7 mouse cellular contexts compared by ENCODE assay signal in the genomic region with DNA sequence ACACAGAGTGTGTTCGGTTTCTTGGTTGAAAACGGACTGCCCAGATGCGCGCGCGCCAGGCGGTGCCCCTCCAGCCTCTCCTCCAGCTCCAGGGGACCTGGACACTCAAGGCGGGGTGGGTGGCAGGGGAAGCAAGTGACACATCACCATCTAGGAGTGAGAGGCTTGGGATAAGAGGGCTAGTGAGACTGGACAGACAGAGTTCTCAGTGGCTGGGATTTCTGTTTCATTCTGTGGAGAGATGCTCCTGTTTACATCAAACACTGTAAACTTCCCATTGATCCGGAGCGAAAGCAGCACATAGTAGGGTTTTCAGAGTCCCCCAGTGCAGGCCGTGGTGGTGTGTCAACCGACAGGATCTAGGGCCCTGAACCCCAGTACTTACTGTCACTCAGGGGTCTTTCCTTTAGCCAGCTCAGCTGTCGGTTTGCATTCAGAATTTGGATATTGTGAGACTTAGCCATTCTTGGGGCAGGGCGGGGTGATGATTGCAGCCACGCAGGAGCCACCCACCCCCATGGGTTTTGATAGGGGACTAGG. TPM values are rescaled to one million over a fixed set of nuclear protein-coding genes. Genes with fewer than 3 reads are reported as not detected.
DNase-seq lines count a peak whose midpoint lies in the region; ATAC-seq lines count a peak whose summit lies in the region.

No protein-coding gene starts in this region.

- ATAC-seq in lung, embryonic 16.5 days (ENCODE audit: low read depth): no peak
- ATAC-seq in forebrain, embryonic 12.5 days (ENCODE audit: low FRiP score): no peak
- no peak for ATAC-seq in neural tube, embryonic 15.5 days (ENCODE audit: low FRiP score)

- no peak overlapping the region for H3K27ac ChIP-seq in lung, embryonic 16.5 days (ENCODE audit: low read length)
- H3K27ac ChIP-seq in forebrain, embryonic 12.5 days: no peak overlapping the region
- peak overlapping the region; percentile 89 for H3K27ac ChIP-seq in limb, embryonic 10.5 days
- H3K27ac ChIP-seq in neural tube, embryonic 15.5 days (replicated peaks): no peak overlapping the region

- WGBS in lung, embryonic 16.5 days: 21% methylated on average over 15 of the region's 15 CpGs
- 25% methylated on average over 15 of the region's 15 CpGs for WGBS in forebrain, embryonic 12.5 days
- WGBS in limb, embryonic 10.5 days: 23% methylated on average over 15 of the region's 15 CpGs
- WGBS in neural tube, embryonic 15.5 days: 27% methylated on average over 15 of the region's 15 CpGs

- H3K4me2 ChIP-seq in lung, embryonic 16.5 days (ENCODE audit: low read depth, low read length): peak overlapping the region; percentile 84
- peak overlapping the region; percentile 99 for H3K4me2 ChIP-seq in forebrain, embryonic 12.5 days
- peak overlapping the region; percentile 100 for H3K4me2 ChIP-seq in neural tube, embryonic 15.5 days

- H3K4me3 ChIP-seq in lung, embryonic 16.5 days (ENCODE audit: low read length): peak overlapping the region; percentile 78
- H3K4me3 ChIP-seq in forebrain, embryonic 12.5 days (replicated peaks): peak overlapping the region; percentile 72
- peak overlapping the region; percentile 81 for H3K4me3 ChIP-seq in limb, embryonic 10.5 days
- H3K4me3 ChIP-seq in neural tube, embryonic 15.5 days (replicated peaks): peak overlapping the region; percentile 89

- peak overlapping the region; percentile 81 for H3K9ac ChIP-seq in lung, embryonic 16.5 days (ENCODE audit: low read length)
- H3K9ac ChIP-seq in forebrain, embryonic 12.5 days: peak overlapping the region; percentile 75; the same call in 1 of the 2 replicates
- H3K9ac ChIP-seq in neural tube, embryonic 15.5 days (replicated peaks): peak overlapping the region; percentile 84

- H3K27me3 ChIP-seq in lung, embryonic 16.5 days (ENCODE audit: control insufficient read depth, insufficient read depth, low read depth, low read length): peaks cover 25% of the 10 kb centered on the region
- H3K27me3 ChIP-seq in forebrain, embryonic 12.5 days: peaks cover 34% of the 10 kb centered on the region
- peaks cover 29% of the 10 kb centered on the region for H3K27me3 ChIP-seq in limb, embryonic 10.5 days (ENCODE audit: low read depth, poor library complexity, severe bottlenecking)
- H3K27me3 ChIP-seq in neural tube, embryonic 15.5 days (replicated peaks): peaks cover 31% of the 10 kb centered on the region

- H3K9me3 ChIP-seq in lung, embryonic 16.5 days (ENCODE audit: control insufficient read depth, low read length): no peaks in the 10 kb centered on the region
- H3K9me3 ChIP-seq in forebrain, embryonic 12.5 days: no peaks in the 10 kb centered on the region
- no peaks in the 10 kb centered on the region for H3K9me3 ChIP-seq in limb, embryonic 10.5 days (replicated peaks)
- H3K9me3 ChIP-seq in neural tube, embryonic 15.5 days (replicated peaks): no peaks in the 10 kb centered on the region

- H3K36me3 ChIP-seq in lung, embryonic 16.5 days (ENCODE audit: control insufficient read depth, insufficient read depth, low read length): no peaks in the 10 kb centered on the region
- H3K36me3 ChIP-seq in forebrain, embryonic 12.5 days (replicated peaks): peaks cover 4% of the 10 kb centered on the region
- H3K36me3 ChIP-seq in limb, embryonic 10.5 days: peaks cover 6% of the 10 kb centered on the region
- H3K36me3 ChIP-seq in neural tube, embryonic 15.5 days: no peaks in the 10 kb centered on the region

- DNase-seq in lung, postnatal 10 days: no peak
- no peak for DNase-seq in limb, embryonic 10.5 days (ENCODE audit: low spot score)
- DNase-seq in urinary bladder, postnatal 14 days (ENCODE audit: low spot score): no peak
- no peak for DNase-seq in spleen, adult 18-20 months

- H3K4me1 ChIP-seq in lung, embryonic 16.5 days (replicated peaks; ENCODE audit: control insufficient read depth, insufficient read depth, low read length): peaks cover 12% of the 10 kb centered on the region
- H3K4me1 ChIP-seq in forebrain, embryonic 12.5 days: peaks cover 26% of the 10 kb centered on the region
- peaks cover 47% of the 10 kb centered on the region for H3K4me1 ChIP-seq in limb, embryonic 10.5 days
- H3K4me1 ChIP-seq in neural tube, embryonic 15.5 days: peaks cover 40% of the 10 kb centered on the region

RNA-seq across cellular contexts. Expression of gene Ankrd27, which starts 0.9 kb away (rescaled TPM):
- 36.2 and 36.3 TPM in 2 replicates for polyA plus RNA-seq in lung, embryonic 16.5 days (2015; fragmentation: Nextera tagmentation; extraction: Ambion mirVana)
- polyA plus RNA-seq in forebrain, embryonic 12.5 days (2016; fragmentation: Nextera tagmentation; extraction: Ambion mirVana): 33.4 and 36.7 TPM in 2 replicates
- 40.1 and 47.5 TPM in 2 replicates for polyA plus RNA-seq in limb, embryonic 10.5 days (2016; fragmentation: Nextera tagmentation; extraction: Ambion mirVana)
- 16.8 and 21.3 TPM in 2 replicates for polyA plus RNA-seq in neural tube, embryonic 15.5 days (2015; fragmentation: Nextera tagmentation; extraction: Ambion mirVana)

RNA-seq across cellular contexts. Expression of gene Rgs9bp, which starts 1.6 kb away (rescaled TPM):
- 0.06 and 0.13 TPM in 2 replicates for polyA plus RNA-seq in lung, embryonic 16.5 days (2015; fragmentation: Nextera tagmentation; extraction: Ambion mirVana)
- polyA plus RNA-seq in forebrain, embryonic 12.5 days (2016; fragmentation: Nextera tagmentation; extraction: Ambion mirVana): 0.04 and 0.14 TPM in 2 replicates
- polyA plus RNA-seq in limb, embryonic 10.5 days (2016; fragmentation: Nextera tagmentation; extraction: Ambion mirVana): 0.09 and 0.26 TPM in 2 replicates
- polyA plus RNA-seq in neural tube, embryonic 15.5 days (2015; fragmentation: Nextera tagmentation; extraction: Ambion mirVana): 0.14 and 0.17 TPM in 2 replicates

RNA-seq across cellular contexts. Expression of gene Nudt19, which starts 30.9 kb away (rescaled TPM):
- polyA plus RNA-seq in lung, embryonic 16.5 days (2015; fragmentation: Nextera tagmentation; extraction: Ambion mirVana): 41.6 and 42.1 TPM in 2 replicates
- polyA plus RNA-seq in forebrain, embryonic 12.5 days (2016; fragmentation: Nextera tagmentation; extraction: Ambion mirVana): 44.6 and 47.5 TPM in 2 replicates
- polyA plus RNA-seq in limb, embryonic 10.5 days (2016; fragmentation: Nextera tagmentation; extraction: Ambion mirVana): 35.1 and 48.1 TPM in 2 replicates
- 114 and 123 TPM in 2 replicates for polyA plus RNA-seq in neural tube, embryonic 15.5 days (2015; fragmentation: Nextera tagmentation; extraction: Ambion mirVana)

RNA-seq across cellular contexts. Expression of gene Tdrd12, which starts 49.4 kb away (rescaled TPM):
- polyA plus RNA-seq in lung, embryonic 16.5 days (2015; fragmentation: Nextera tagmentation; extraction: Ambion mirVana): 0.15 and 0.33 TPM in 2 replicates
- 0.12 and 0.17 TPM in 2 replicates for polyA plus RNA-seq in forebrain, embryonic 12.5 days (2016; fragmentation: Nextera tagmentation; extraction: Ambion mirVana)
- polyA plus RNA-seq in limb, embryonic 10.5 days (2016; fragmentation: Nextera tagmentation; extraction: Ambion mirVana): 0.31 TPM in 1 of 2 replicates, not detected in the other
- polyA plus RNA-seq in neural tube, embryonic 15.5 days (2015; fragmentation: Nextera tagmentation; extraction: Ambion mirVana): 0.59 and 0.87 TPM in 2 replicates
